In genomic region chr6:48566312-48566711, GRCm38 (mm10) we compare ENCODE assay signal across 9 mouse cellular contexts. TPM values are rescaled to one million over a fixed set of nuclear protein-coding genes. Genes with fewer than 3 reads are reported as not detected.
DNase-seq lines count a peak whose midpoint lies in the region; ATAC-seq and TF ChIP-seq lines count a peak whose summit lies in the region.
"Had no signal": no experiment of that assay in that cellular context is flagged by ENCODE, and none has a peak within 500 bp of the region (broad histone marks: within the 10 kb centered on the region; RNA-seq: fewer than 3 reads in every experiment).

No protein-coding gene starts in this region.

- no peak overlapping the region for H3K4me2 ChIP-seq in hindbrain, postnatal 0 days (ENCODE audit: low read depth, low read length)
- H3K4me2 ChIP-seq in hindbrain, embryonic 12.5 days (replicated peaks): no peak overlapping the region
- no peak overlapping the region for H3K4me2 ChIP-seq in lung, postnatal 0 days (replicated peaks; ENCODE audit: low read depth, low read length)
- H3K4me2 ChIP-seq: neural tube, embryonic 12.5 days had no signal

- no peak for ATAC-seq in hindbrain, postnatal 0 days
- no peak for ATAC-seq in hindbrain, embryonic 12.5 days (ENCODE audit: low FRiP score)
- peak; percentile 42 for ATAC-seq in lung, postnatal 0 days

- H3K4me3 ChIP-seq in hindbrain, postnatal 0 days (ENCODE audit: low read length): no peak overlapping the region
- no peak overlapping the region for H3K4me3 ChIP-seq in hindbrain, embryonic 12.5 days
- no peak overlapping the region for H3K4me3 ChIP-seq in lung, postnatal 0 days (ENCODE audit: low read depth, low read length)
- H3K4me3 ChIP-seq: neural tube, embryonic 12.5 days had no signal

- no peaks in the 10 kb centered on the region for H3K9me3 ChIP-seq in hindbrain, postnatal 0 days (ENCODE audit: low read length)
- no peaks in the 10 kb centered on the region for H3K9me3 ChIP-seq in hindbrain, embryonic 12.5 days (replicated peaks)
- H3K9me3 ChIP-seq in lung, postnatal 0 days (ENCODE audit: low read length): no peaks in the 10 kb centered on the region
- H3K9me3 ChIP-seq: neural tube, embryonic 12.5 days had no signal

- intact Hi-C loops in heart, postnatal 36 days (cut with DNase I): no loop called here

- no peak overlapping the region for H3K9ac ChIP-seq in hindbrain, postnatal 0 days (replicated peaks; ENCODE audit: low read length)
- no peak overlapping the region for H3K9ac ChIP-seq in hindbrain, embryonic 12.5 days
- H3K9ac ChIP-seq in lung, postnatal 0 days (replicated peaks; ENCODE audit: low read depth): no peak overlapping the region
- H3K9ac ChIP-seq: neural tube, embryonic 12.5 days had no signal

- TF ChIP-seq EP300 in lung, postnatal 0 days (IDR thresholded peaks at IDR 0.05): no peak

- no peak overlapping the region for H3K27ac ChIP-seq in hindbrain, postnatal 0 days
- no peak overlapping the region for H3K27ac ChIP-seq in hindbrain, embryonic 12.5 days
- no peak overlapping the region for H3K27ac ChIP-seq in lung, postnatal 0 days (ENCODE audit: low read length)
- H3K27ac ChIP-seq: neural tube, embryonic 12.5 days had no signal

- TF ChIP-seq CTCF in hindbrain, postnatal 0 days (IDR thresholded peaks at IDR 0.05; ENCODE audit: low read depth): no peak
- no peak for TF ChIP-seq CTCF in lung, postnatal 0 days (IDR thresholded peaks at IDR 0.05)

- H3K27me3 ChIP-seq in hindbrain, postnatal 0 days (ENCODE audit: insufficient read depth, low read length): no peaks in the 10 kb centered on the region
- H3K27me3 ChIP-seq in hindbrain, embryonic 12.5 days: no peaks in the 10 kb centered on the region
- H3K27me3 ChIP-seq in lung, postnatal 0 days (replicated peaks; ENCODE audit: insufficient read depth, low read length): no peaks in the 10 kb centered on the region
- H3K27me3 ChIP-seq: neural tube, embryonic 12.5 days had no signal

- H3K4me1 ChIP-seq in hindbrain, postnatal 0 days (ENCODE audit: insufficient read depth, low read length): no peaks in the 10 kb centered on the region; the same call in 1 of the 2 replicates
- 0 out of 2 replicates have a peak, but pooled peaks cover 5% of the 10 kb centered on the region for H3K4me1 ChIP-seq in hindbrain, embryonic 12.5 days
- H3K4me1 ChIP-seq in lung, postnatal 0 days (ENCODE audit: insufficient read depth, low read depth, low read length): peaks cover 8% of the 10 kb centered on the region; the same call in 1 of the 2 replicates

- 0 out of 2 replicates have a peak, but pooled peaks cover 4% of the 10 kb centered on the region for H3K36me3 ChIP-seq in hindbrain, postnatal 0 days (ENCODE audit: insufficient read depth, low read length)
- H3K36me3 ChIP-seq in hindbrain, embryonic 12.5 days: peaks cover 32% of the 10 kb centered on the region
- H3K36me3 ChIP-seq in lung, postnatal 0 days (ENCODE audit: insufficient read depth, low read length): no peaks in the 10 kb centered on the region

- DNase-seq in hindbrain, postnatal 0 days (ENCODE audit: low spot score): peak; percentile 19
- peak; percentile 71 to 75 for DNase-seq in cerebellum, postnatal 10 days
- peak; percentile 64 to 73 for DNase-seq in heart, postnatal 36 days
- DNase-seq in lung, postnatal 0 days (ENCODE audit: low spot score): no peak
- no peak for DNase-seq in left cerebral cortex, adult 11 months (ENCODE audit: low spot score)
- DNase-seq in spleen, postnatal 36 days (ENCODE audit: low spot score in 2 of 2): no peak
- DNase-seq in frontal cortex, postnatal 10 days (ENCODE audit: low spot score in 2 of 2): no peak

- 37% methylated on average over 5 of the region's 5 CpGs for WGBS in hindbrain, postnatal 0 days
- WGBS in hindbrain, embryonic 12.5 days: 60% methylated on average over 5 of the region's 5 CpGs
- 27% methylated on average over 5 of the region's 5 CpGs for WGBS in lung, postnatal 0 days

RNA-seq across cellular contexts. Expression of gene Rarres2, which starts 6.3 kb away (rescaled TPM):
- 2.7 and 4.3 TPM in 2 replicates for total RNA-seq in hindbrain, postnatal 0 days (2014; rRNA removed)
- polyA plus RNA-seq in hindbrain, postnatal 0 days (2015; fragmentation: Nextera tagmentation; extraction: Ambion mirVana): 10.0 and 10.4 TPM in 2 replicates
- 1.8 and 3.3 TPM in 2 replicates for polyA plus RNA-seq in hindbrain, embryonic 12.5 days (2016; fragmentation: Nextera tagmentation; extraction: Ambion mirVana)
- 100 to 1,000 TPM in 1 of 2 experiments, 10 to 100 TPM in 1; 70.4 to 101 TPM for total RNA-seq in heart, postnatal 36 days (2021)
- 301 and 319 TPM in 2 replicates for polyA plus RNA-seq in lung, postnatal 0 days (2015; fragmentation: Nextera tagmentation; extraction: Ambion mirVana)

RNA-seq across cellular contexts. Expression of gene Lrrc61, which starts 11.7 kb away (rescaled TPM):
- total RNA-seq in hindbrain, postnatal 0 days (2014; rRNA removed): 32.0 and 50.1 TPM in 2 replicates
- 14.2 and 15.7 TPM in 2 replicates for polyA plus RNA-seq in hindbrain, postnatal 0 days (2015; fragmentation: Nextera tagmentation; extraction: Ambion mirVana)
- 19.7 and 22.5 TPM in 2 replicates for polyA plus RNA-seq in hindbrain, embryonic 12.5 days (2016; fragmentation: Nextera tagmentation; extraction: Ambion mirVana)
- 10 to 100 TPM; 16.7 to 26.6 TPM for total RNA-seq in heart, postnatal 36 days (2021)
- polyA plus RNA-seq in lung, postnatal 0 days (2015; fragmentation: Nextera tagmentation; extraction: Ambion mirVana): 4.2 and 4.7 TPM in 2 replicates

RNA-seq across cellular contexts. Expression of gene Gm45021, which starts 23.1 kb away (rescaled TPM):
- total RNA-seq in hindbrain, postnatal 0 days (2014; rRNA removed): not detected in 2 replicates
- not detected in 2 replicates for polyA plus RNA-seq in hindbrain, postnatal 0 days (2015; fragmentation: Nextera tagmentation; extraction: Ambion mirVana)
- polyA plus RNA-seq in hindbrain, embryonic 12.5 days (2016; fragmentation: Nextera tagmentation; extraction: Ambion mirVana): not detected in 2 replicates
- not detected for total RNA-seq in heart, postnatal 36 days (2021)
- not detected in 2 replicates for polyA plus RNA-seq in lung, postnatal 0 days (2015; fragmentation: Nextera tagmentation; extraction: Ambion mirVana)
- polyA plus RNA-seq: neural tube, embryonic 12.5 days had no signal

RNA-seq across cellular contexts. Expression of gene Repin1, which starts 27.4 kb away (rescaled TPM):
- 83.1 and 86.9 TPM in 2 replicates for total RNA-seq in hindbrain, postnatal 0 days (2014; rRNA removed)
- polyA plus RNA-seq in hindbrain, postnatal 0 days (2015; fragmentation: Nextera tagmentation; extraction: Ambion mirVana): 40.6 and 41.2 TPM in 2 replicates
- 43.1 and 43.9 TPM in 2 replicates for polyA plus RNA-seq in hindbrain, embryonic 12.5 days (2016; fragmentation: Nextera tagmentation; extraction: Ambion mirVana)
- total RNA-seq in heart, postnatal 36 days (2021): 10 to 100 TPM; 27.3 to 33.7 TPM
- 15.2 and 15.5 TPM in 2 replicates for polyA plus RNA-seq in lung, postnatal 0 days (2015; fragmentation: Nextera tagmentation; extraction: Ambion mirVana)

RNA-seq across cellular contexts. Expression of gene Gm44965, which starts 27.4 kb away (rescaled TPM):
- total RNA-seq in hindbrain, postnatal 0 days (2014; rRNA removed): not detected in 2 replicates
- 0.54 TPM in 1 of 2 replicates, not detected in the other for polyA plus RNA-seq in hindbrain, postnatal 0 days (2015; fragmentation: Nextera tagmentation; extraction: Ambion mirVana)
- polyA plus RNA-seq in hindbrain, embryonic 12.5 days (2016; fragmentation: Nextera tagmentation; extraction: Ambion mirVana): not detected in 2 replicates
- 1 to 10 TPM in 1 of 2 experiments, not detected in 1; 3.7 TPM for total RNA-seq in heart, postnatal 36 days (2021)
- not detected in 2 replicates for polyA plus RNA-seq in lung, postnatal 0 days (2015; fragmentation: Nextera tagmentation; extraction: Ambion mirVana)
- polyA plus RNA-seq: neural tube, embryonic 12.5 days had no signal

Comparison
In these comparisons a context has a peak if more than half of its experiments do, and no peak if none do; other contexts are left out.
1. DNase-seq: peak in hindbrain, postnatal 0 days (single experiment), cerebellum, postnatal 10 days (2 of 2) and heart, postnatal 36 days (2 of 2); none in lung, postnatal 0 days (single experiment), left cerebral cortex, adult 11 months (single experiment), spleen, postnatal 36 days (0 of 2) and frontal cortex, postnatal 10 days (0 of 2).
2. RNA of gene Rarres2, which starts 6.3 kb away (polyA plus RNA-seq): 301 to 319 TPM in lung, postnatal 0 days; 10.0 to 10.4 TPM in hindbrain, postnatal 0 days and 1.8 to 3.3 TPM in hindbrain, embryonic 12.5 days; every median in the first group is over 10 times any median in the second.